Mouse (Mus musculus) retina, postnatal 1 day (tissue): ENCODE data around the gene Actb.

Experiments used
- DNase-seq: peaks from one replicate; pipeline ENCODE4 v3.0.0-alpha.2; 2012

The Actb gene

DNA sequence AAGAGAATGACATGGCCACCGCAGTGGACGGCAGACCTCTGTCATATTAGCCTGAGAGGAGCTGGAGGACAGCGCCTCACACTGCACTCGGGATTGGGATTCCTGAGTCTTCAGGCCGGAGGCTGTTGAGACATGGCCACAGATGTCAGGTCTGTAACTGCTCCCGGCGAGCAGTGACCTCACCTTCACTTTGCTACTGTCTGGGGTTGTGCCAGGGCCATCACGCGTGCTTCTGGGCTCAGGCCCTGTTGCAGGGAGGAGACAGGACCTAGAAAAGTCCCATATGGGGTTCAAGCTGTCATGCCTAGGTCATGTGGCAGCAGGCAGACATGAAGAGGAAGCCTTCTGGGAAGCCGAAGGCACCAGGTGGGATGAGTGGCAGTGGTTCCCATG is 31.0 kb downstream of the Actb start:
- no peak for DNase-seq

DNA sequence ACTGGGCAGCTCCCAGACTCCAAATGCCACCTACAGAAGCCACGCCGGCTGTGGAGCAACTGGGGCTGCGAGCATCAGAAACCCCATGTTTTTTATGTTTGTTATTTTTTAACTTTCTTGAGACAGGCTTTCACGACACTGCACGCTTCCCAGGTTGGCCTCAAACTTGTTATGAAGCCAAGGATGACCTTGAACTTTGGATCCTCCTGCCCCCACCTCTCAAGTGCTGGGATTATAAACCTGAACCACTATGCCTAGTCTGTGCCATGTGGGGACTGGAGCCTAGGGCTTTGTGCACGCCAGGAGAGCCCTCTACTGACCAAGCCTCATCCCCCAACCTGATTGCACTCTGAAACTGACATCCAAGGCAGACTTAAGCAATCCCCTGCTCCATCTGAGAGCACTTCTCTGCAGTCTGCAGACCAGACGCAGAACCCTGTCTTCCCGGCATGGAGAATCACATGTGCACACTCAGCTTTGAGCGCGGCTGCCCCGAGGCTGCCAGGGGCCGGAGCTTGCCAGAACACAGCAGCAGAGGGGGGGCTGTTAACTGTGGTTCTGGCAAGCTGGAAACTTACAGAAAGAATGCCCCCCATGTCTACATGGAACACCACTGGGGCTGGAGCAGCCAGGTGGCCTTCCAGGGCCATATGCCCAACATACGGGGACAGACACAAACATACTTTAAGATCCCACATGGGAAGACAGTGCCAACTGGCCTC is 31.6 kb downstream of the Actb start:
- no peak for DNase-seq

DNA sequence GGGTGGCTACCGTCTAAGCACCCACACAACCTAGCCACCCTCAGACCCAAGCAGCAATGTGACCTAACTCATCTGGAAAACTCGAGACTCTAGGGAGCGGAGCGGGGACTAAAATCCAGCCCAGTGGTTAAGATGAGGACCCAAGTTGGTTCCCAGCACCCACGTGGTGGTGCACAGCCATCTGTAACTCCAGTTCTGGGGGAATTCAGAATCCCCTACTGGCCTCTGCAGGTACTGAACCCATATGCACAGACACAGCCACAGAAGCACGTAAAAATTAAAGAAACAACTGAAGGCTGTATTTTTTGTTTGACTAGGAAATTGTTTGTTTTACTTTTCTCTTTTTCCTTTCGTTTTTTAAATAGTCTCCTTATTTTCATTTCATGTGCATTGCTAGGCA is 32.8 kb downstream of the Actb start:
- no peak for DNase-seq

DNA sequence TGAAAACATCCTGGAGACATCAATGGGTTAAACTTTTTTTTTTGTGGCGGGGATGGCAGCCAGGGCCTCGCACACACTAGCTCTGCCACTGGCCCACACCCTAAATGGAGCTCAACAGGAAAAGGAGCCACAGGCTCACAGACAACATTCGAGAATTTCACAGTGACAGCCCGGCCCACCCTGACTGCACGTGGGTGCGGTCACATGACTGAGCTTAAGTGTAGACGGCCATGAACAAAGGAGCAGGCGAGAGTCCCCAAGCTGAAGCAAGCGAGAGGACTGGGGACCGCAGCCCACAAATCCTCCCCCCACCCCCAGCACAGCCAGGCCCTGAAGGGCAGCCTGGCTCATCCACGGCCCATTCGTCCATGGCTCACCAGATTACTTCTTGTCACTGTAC is 34.8 kb downstream of the Actb start:
- DNase-seq = no peak

DNA sequence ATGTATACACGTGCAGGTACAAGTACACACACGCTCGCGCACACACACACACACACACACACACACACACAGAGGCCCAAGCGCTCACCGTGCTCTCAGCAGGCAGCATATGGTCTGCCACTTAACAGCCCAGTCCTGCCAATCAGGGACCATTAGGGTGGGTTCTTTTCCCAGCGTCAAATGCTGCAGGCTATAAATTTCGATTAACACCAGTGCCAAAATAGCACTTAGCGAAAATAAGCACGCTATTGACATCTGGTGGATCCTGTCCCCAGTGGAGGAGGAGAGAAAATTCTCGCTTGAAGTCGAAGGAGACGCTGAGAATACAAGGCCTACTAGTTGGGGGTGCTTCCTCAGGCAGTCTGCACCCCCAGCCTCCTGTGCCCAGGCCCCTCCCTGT is 37.1 kb downstream of the Actb start:
- peak; percentile 63 for DNase-seq

DNA sequence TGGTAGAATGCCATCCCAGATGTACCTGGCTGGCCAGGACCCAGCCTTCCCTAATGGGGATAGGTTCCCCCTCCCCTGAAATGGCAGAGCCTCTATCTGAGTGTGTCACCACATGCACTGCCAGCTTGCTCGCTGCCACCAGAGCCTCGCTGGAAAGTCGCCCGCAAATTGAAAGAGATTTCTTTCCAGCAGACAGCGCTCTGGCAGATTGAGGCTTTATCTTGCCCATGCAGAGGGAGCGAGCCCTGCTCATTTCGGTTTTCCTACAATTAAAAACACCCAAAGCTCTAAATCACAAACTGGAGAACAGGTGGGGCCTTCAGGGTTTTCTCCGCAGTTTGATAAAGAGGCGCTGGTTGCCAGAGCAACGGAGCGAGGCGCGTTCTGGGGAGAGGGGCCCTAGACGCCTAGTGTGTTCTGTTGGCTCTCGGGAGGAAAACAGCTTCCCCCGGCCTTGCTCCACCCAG is 48.8 kb downstream of the Actb start:
- DNase-seq = no peak

DNA sequence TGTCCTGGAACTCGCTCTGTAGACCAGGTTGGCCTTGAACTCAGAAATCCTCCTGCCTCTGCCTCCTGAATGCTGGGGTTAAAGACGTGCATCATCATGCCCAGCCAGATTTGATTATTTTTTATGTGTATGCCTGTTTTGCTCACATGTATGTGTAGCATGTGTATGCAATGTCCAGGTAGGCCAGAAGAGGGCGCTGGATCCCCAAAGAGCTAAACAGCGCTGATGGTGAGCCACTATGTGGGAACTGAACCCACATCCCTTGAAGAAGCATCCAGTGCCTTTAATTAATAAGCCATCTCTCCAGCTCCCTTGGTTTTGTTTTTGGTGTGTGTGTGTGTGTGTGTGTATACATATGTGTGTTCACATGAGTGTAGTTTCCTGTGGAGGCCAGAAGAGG is 50.1 kb downstream of the Actb start:
- DNase-seq = no peak

DNA sequence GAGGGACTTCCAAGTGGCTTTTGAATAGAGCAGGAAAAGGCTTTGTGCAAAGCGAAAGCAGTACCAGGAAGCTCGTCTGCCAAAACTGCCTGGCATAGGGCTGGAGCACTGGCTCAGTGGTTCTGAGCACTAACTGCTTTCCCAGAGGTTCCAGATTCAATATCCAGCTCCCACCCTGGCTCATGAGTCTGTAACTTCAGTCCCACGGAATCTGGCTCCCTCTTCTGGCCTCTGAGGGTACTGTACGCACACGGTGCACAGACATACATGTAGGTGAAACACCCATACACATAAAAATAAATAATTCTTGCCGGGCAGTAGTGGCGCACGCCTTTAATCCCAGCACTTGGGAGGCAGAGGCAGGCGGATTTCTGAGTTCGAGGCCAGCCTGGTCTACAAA is 51.7 kb downstream of the Actb start:
- peak; percentile 69 for DNase-seq

DNA sequence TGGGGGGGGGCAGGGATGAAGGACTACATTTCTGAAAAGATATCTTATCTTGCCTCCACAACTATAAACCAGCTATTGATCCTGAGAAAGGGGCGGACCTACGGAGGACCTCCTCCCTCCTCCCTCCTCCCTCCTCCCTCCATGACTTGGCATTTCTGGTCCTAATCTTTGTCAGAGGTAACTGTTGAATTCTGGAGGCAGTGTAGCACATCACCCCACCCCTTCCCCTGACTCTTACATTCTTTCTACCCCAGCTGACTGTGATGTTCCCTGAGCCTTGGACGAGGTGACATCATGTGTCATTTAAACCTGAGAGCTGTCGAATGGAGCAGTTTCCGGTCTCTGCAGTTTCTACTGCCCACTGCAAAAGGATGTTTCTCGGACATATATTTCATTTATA is 53.0 kb downstream of the Actb start:
- no peak for DNase-seq
